Mouse (Mus musculus): ENCODE results near the gene Samd14.
"Not testable (repeated sequence)": the region's sequence is repeated elsewhere in the genome, so short reads cannot be mapped to it uniquely, and the experiment has no call there.

Gene Samd14

DNA sequence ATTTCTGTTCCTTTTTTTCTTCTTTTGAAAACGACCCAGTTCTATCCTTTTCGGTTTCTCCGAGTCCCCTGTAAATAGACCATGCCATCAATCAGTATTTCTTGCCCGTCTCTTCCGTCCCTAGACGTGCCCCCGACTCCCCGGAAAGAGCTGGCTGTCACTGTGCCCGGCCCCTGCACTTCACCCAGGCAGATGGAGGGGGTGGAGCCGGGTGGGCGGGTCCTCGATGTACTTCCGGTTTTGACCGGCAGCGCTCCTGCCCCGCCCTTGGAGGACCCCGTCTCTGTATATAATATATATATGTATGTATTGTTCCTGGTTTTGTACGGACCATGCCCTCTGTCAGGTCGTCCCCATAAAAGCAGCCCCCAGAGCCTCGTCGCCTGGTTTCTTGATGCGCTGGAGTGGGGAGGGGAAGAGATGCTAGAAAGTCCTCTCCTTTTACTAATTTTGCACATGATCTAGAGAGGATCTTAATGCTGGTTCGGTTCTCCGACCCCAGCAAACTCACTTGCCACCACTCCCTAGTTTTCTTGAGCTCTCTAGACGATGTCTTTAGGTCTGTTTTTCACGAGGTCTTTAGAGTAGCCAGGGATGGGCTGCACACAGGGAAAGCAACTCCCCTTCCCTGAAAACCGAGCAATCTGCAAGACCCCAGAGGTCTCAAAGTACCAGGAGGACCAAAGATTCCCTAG, 3.0 kb upstream of the Samd14 start:
- no peak for DNase-seq (ENCODE audit: low spot score)

DNA sequence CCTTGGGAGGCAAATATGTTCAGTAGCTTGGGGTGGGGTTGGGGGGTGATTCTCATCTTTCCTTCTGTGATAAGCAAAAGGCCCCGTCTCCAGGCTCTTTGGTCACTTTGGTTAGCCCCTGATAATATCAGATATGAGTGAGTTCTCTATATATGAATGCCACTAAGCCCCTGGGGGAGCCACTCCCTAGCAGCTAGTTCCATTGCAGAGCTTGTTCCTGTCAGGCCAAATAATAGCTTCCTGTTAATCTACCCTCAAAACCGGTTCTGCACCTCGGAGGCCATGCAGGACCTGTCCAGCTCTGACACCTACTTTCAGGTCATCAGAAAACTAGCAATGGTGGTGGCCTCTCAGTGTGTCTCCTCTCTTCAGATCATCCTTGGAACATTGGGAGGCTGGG, 2.3 kb upstream of the Samd14 start:
- DNase-seq (ENCODE audit: low spot score), result no peak

DNA sequence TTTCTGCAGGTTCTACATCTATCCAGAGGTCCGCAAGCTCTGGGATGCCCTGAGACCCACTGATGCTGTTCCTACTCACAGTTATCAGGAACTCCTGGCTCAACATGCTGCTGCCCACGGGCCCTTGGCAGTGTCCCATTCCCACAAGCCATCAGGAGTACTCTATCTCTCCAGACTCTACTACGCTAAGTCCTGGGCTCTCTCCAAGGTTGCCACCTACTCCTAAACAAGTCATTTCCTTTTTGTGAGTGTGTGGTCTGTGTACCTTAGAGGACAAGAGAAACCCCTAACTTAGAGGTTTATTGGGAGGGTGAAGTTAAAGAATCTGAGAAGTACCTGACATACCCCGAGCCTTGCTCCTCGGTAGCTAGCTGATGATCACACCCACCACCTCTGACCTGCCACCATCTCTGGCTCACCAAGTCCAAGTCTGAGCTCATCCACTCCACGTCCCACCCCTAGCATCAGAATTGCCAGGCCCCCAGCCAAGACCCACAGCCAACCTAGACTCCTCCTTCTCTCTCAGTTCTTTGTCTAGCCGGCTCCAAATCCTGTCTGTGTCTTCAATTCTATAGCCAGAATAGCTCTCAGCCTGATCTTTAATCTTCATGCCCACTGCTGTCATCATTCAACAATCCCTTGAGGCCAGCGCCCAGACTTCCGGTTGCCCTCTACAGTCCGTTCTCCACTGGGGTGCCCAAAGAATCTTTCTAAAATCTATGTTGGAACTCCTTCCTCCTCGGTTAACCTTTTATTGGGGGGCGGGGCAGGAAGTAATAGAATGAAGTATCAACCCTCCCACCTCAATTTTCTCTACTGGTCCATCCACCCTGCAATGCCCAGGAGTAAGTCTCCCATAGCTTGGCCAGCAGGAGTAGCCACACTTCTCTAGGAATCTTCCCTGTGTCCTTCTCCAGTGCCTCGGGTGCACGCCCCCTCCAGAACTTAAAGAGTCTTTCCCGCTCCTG, 734 bp upstream of the Samd14 start:
- DNase-seq (ENCODE audit: low spot score), result no peak

DNA sequence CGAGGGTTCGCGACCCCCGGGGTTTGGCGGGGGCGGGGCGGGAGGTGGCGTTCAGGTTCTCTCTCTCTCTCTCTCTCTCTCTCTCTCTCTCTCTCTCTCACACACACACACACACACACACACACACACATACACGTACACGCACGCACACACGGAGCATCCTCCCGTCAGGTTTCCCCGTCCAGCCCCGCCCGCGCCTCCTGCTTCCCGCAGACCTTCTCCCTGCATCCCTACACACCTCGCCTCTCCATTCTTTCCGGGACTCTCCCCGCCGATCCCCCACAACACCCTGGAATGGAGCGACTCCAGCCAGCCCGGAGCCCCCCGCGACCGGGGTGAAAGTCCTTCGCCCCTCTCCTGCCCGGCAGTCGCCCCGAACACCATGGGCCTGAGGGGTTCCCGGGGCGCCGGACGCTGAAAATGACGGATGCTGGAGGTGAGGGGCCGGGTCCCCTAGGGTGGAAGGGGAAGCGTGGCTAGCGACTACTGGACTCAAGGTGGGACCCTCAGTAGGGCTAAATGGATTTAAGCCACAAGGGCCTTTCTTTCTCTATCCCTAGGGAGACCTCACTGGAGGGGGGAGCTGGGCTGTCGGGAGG, 561 bp downstream of the Samd14 start:
- DNase-seq (ENCODE audit: low spot score), result no peak

DNA sequence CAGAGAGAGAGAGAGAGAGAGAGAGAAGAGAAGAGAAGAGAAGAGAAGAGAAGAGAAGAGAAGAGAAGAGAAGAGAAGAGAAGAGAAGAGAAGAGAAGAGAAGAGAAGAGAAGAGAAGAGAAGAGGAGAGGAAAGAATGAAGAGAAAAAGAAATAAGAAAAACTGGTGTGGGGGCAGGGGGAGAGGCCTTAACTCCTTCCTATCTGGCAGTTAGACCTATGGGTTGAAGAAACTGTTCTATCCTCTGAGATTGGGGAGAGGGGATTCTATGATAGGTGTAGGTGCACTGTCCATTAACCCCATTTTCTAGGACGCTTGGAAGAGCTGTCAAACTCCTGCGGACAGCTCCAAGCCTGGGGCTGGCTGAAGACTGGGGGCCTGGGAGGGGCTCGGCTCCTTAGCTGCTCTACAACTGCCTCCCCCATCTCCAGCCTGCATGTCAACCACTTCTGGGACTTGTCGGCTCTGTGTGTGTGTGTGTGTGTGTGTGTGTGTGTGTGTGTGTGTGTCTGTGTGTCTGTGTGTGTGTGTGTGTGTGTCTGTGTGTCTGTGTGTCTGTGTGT, 1.2 kb downstream of the Samd14 start:
- DNase-seq (ENCODE audit: low spot score), result not testable (repeated sequence)

DNA sequence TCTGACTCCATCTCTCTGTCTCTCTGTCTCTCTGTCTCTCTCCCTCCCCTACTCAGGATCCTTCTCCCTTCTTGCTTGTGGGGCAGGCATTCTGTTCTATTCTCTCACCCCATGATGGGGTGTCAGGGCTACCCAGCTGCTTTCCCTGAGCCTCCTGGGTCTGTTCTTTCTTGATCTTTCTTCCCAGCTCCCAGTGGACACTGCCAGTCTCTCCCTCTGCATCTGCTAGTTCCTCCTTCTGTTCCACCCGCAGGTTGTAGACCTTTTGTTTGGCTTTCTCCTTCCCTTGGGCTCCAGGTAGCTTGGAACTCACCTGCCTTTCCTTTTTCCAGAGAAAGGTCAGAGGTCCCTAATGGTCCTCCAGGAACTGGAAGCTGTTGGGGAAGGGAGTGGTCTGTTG, 1.7 kb downstream of the Samd14 start:
- DNase-seq (ENCODE audit: low spot score), result no peak

DNA sequence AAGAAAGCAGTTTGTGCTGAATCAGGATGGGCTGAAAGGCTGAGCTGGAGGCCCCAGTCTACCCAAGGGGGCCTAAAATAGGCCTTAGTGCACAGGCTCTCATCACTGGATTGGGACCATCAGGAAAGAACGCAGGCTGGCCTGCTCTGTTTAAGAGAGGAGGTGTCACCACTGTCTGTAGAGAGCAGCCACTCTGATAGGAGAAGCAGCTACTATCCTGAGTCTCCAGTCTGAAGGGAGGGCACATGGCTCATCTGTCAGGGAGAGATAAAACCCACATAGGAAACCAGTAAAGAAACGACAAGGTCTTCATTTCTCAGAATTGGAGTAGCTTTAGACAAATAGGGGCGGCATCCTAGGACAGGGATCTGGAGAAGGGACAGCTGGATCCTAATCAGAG, 2.4 kb downstream of the Samd14 start:
- no peak for DNase-seq (ENCODE audit: low spot score)

DNA sequence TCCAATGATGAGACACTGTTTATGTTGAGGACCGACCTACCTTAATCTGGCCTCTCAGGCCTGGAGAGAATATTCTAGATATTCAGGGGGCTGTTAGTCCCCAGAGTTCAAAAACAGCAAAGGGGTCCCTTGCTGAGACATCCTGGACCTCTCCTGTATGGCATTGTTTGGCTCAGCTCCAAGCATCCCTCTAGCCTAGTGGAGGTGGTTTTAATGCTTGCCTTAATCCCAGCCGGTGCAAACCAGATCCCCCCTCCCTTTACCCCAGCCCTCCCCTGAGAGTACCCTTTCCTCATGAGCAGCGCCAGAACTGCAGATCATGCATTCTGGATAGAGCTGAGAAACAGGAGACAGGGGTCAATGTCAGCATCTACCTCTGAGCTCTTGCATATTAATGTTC, 2.8 kb downstream of the Samd14 start:
- no peak for DNase-seq (ENCODE audit: low spot score)

DNA sequence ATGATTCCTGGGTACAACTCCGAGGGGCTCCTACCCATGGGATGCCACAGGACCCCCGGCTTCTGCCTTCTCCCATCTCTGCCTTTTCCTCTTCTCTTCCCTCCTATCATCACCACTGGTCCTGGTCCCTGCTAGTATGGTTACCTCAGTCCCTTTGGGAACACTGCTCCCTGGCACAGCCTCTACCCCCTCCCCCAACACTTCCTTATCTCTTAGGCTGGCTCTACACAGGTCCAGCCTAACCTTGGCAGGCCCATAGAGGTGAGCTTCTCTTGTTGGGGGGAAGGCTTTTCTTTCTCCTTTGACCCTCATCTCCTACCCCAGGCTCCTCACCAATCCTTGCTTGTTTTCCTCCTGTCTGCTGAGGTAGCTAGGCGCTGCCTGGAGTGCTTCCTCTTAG, 5.8 kb downstream of the Samd14 start:
- no peak for DNase-seq (ENCODE audit: low spot score)

DNA sequence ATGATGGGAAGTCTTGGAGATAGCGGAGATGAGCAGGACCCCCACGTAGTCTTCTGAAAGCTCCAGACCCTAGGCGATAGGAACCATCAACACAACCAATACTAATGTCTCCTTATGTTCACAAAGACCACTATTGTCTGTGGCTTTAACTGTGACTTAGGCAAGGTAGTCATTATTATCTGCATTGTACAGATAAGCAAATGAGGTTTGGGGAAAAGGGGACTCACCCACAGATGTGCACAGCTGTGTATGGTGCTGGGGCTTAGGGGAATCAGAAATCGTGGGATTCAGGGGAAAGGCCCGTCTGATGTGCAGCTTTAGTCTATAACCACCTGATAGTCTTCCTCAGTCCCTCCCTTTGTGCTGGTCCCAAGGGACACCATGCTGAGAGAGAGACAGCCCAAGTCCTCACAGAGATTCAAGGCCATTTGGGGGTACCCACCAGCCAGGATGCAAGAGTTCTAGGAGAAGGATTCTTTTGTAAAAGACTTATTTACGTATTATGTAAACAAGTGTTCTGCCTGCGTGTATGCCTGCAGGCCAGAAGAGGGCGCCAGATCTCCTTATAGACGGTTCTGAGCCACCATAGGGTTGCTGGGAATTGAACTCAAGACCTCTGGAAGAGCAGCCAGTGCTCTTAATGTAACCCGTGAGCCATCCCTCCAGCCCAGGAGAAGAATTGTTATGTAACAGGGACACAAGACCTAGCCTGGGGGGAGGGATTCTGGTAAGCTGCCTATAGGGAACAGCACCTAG, 12.7 kb downstream of the Samd14 start:
- no peak for DNase-seq (ENCODE audit: low spot score)

DNA sequence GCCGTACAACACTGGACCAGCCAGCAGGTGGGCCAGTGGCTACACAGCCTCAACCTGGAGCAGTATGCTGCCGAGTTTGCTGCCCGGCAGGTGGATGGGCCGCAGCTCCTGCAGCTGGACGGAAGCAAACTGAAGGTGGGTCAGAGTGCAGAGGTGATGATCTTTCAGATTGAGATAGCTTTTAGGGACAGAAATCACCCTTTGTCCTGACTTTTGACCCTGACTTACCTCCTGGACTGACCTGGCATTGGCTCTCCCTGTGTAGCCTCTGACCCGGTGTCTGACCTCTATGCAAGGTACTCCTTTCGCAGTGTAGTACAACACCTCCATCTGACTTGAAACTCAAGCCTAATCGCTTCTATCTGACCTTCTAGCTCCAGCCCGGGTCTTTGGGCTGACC, 13.8 kb downstream of the Samd14 start:
- no peak for DNase-seq (ENCODE audit: low spot score)

DNA sequence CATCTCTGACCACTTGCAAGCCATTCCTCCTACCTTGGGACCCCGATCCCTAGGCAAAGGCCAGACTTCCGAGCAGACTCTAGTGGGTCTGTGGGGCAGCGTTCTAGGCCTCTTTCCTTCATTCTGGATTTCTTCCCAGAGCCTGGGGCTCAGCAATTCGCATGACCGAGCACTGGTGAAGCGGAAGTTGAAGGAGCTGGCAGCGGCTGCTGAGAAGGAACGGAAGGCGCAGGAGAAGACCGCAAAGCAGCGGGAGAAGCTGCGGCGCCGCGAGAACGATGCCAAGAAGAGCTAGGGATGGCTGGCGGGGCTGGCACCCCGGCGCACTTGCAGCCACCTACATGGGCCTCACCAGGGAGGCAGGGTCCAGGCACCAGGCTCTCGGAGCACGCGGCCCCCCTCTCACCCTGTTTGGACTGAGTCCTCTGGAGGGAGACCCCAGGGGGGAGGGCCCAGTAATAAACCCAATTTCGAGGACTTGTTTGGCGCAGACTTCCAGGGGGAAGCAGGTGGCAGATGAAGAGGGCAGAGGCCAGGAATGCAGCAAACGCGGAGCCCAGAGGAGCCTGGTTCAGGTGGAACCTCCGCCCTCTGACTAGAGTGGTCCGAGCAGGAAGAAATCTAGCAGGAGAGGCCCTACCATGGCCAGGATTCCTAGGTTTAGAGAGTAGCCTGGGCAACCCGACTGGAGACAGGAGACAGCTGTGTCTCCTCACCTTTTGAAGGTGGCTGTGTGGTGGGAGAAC, 14.9 kb downstream of the Samd14 start:
- no peak for DNase-seq (ENCODE audit: low spot score)

DNA sequence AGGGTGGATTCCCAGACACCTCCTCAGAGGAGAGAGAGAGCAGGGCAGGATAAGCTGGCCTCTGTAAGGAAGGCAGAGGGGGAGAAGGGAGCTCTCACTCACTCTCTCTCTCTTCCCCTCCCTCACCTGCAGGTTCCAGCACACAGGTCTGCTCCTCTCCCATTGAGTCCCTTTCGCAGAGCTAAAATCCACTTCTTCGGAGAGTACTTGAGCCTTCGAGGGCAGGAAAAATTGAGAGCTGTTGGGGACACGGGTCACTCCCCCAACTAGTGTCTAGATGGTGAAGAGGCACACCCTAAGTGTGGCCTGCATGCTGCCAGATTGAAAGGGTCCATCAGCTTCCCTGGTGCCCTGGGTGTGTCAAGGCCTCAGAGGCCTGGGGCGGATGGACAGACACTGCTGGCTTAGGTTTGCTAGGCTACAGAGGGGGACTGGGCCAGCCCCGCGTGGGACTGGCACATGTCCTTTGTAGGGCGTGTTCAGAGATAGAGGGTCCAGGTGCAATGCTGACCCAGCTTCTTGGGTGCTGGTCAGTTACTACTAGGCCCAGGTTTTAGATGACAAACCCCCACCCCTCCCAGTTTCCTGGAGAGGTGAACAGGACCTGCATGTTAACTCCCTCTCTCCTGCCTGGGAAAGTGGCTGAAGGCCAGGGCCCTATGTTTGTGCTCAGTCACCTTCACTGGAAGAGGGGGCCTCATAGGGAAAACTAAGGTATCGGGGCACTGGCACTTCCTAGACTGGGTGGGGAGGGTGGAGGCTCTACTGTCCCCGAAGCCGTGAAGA, 15.7 kb downstream of the Samd14 start:
- no peak for DNase-seq (ENCODE audit: low spot score)

DNA sequence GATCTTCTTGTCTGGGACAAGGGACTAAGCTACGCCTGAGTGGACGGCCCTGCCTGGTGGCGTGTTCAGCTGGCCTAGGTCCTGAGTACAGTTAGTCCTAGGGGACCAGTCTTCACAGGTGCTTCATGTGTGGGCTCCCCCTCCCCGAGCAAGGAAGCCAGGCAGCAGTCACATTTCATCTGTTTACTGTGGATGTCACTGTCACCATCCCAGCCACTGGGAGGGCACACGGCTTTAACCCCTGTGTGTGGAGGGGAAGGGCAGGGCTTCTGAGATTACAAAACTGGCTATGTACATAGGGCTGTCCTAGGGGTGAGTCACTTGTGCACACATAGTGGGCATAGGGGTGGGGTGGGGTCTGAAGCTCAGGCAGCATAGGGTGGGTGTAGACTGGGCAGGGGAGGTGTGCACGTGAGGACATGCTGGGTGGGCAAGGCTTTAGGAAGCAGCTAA, 16.4 kb downstream of the Samd14 start:
- DNase-seq (ENCODE audit: low spot score), result no peak

DNA sequence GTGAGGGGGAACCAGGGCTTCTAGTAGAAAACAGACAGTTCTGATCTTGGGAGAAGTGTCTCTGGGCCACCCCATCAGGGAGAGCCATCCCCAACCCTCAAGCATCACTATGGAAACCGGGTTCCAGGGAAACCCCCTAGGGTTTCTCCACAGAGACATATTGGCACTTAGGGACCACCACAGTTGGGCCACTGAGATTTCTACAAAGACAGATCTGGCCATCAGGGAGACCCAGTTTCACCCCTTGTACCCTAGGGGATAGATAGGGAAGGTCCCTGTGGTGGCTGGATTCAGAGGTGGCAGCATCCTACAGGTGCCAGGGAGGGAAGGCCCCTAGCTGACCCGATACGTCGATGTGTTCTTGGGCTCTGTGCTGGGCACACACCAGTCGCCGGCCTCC, 17.2 kb downstream of the Samd14 start:
- no peak for DNase-seq (ENCODE audit: low spot score)

DNA sequence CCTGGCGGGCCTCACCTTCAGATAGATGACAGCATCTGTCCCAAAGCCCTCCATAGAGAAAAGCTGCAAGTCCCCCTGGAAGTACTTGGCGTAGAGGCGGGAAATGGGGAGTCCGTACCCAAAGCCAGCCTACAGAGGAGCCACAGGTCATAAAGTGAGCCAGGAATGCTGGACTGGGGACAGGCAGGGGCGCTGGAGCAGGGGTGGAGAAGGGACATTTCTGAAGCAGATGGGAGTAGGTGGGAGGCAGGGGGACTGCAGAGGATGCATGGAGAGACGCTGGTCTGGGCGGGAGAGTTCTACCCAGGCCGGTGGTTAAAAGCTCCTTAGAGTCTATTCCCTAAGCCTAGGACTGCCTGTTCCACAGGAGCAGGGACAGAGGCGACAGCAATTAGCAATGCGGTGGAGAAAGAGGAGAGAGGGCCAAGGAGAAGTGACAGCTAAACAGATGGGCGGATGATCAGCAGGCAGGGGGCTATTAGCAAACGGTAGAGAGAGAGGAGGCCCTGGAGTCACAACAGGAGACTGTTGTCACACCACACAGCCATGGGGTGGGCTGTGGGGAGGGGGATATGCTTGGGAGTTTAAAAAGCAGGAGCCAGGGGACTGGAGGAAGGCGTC, 18.3 kb downstream of the Samd14 start:
- no peak for DNase-seq (ENCODE audit: low spot score)

DNA sequence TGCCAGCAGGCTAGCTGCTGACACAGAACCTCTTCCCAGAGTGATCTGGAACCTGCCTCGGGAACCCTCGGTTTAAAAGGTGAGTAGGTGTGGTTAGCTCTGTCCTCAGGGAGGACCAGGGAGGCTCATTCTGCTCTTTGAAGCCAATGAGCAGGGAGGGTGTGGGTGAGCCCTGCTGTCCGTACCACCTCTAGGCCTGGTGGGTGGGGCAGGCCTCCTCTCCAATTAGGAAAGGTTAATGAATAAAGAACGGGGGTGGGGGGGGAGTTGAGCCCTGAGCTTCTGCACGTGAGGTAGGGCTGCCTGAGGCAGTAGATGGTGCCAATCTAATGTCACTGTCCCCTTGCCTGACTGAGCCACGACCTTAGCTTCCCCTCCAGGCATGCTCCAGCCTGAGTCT, 23.3 kb downstream of the Samd14 start:
- DNase-seq (ENCODE audit: low spot score), result no peak

DNA sequence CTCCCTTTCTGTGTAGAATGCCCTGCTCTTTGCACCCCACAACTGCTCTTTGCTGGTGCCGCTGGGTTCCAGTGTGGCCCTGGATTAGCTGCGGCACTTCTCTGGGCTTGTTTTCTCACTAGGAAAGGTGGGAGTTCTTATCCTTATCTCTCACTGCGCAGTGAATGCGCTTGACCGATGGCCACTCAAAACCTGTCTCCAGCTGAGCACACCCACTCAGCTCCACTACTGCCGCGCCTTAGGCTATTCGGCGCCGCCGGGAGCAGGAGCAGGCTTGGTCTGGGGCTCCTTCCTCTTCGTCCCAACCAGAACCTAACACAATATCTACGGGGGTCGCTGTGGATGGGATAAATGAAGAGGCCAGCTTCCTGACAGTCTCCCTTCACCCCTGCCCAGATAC, 23.9 kb downstream of the Samd14 start:
- DNase-seq (ENCODE audit: low spot score), result no peak

DNA sequence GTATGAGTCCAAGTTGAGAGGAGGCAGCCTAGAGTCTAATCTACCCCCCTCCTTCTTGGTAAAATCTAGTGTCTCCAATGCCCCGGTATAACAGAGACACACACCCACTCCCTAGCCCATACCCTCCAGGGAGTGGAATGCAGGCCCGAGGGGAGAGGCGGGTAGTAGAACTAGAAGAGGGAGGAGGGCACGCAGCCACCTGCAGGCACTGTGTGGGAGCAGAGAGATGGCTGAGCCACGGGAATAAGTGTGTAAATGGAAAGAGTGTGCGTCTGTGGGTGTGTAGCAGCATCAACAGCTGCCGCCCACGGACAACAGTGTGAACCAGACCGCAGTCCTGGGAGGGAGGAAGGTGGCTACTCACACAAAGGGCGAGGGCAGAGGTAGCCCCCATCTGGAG, 25.2 kb downstream of the Samd14 start:
- DNase-seq (ENCODE audit: low spot score), result no peak

DNA sequence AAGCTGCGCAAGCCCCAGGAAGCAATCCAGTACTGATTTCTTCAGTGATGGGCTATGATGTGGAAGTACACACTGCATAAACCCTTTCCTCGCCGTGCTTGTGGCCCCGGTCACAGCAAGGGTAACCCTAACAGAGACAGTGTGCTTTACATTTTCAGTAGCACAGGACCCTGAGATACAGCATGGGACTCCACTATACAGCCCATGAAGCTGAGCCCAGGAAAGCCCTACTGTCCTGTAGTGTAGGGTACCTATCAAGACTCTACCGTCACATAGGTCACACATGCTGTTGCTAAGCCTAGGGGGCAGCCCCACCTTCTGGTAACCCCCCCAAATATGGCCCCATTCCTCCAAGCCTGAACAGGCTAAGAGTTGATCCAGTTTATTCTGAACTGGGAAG, 26.8 kb downstream of the Samd14 start:
- no peak for DNase-seq (ENCODE audit: low spot score)

Data from layer of hippocampus, adult 9-10 months (tissue).